Comparison of ENCODE assay signal across 27 mouse cellular contexts in the genomic region with DNA sequence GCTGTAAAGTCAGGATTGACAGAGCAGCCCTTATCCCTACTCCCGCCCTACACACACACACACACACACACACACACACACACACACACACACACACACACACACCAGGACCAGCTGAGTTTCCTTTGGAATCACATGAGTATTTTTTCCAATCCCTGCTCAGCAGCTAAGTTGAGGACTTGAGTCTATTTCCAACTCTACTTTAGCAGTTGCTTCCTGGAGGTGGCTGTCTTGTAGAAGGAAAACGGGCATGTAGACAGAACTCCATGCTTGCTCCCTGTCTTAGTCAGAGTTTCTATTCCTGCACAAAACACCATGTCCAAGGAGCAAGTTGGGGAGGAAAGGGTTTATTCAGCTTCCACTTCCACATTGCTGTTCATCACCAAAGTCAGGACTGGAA. TPM values are rescaled to one million over a fixed set of nuclear protein-coding genes. Genes with fewer than 3 reads are reported as not detected.
DNase-seq lines count a peak whose midpoint lies in the region; ATAC-seq and TF ChIP-seq lines count a peak whose summit lies in the region.
"Had no signal": no experiment of that assay in that cellular context is flagged by ENCODE, and none has a peak within 500 bp of the region (broad histone marks: within the 10 kb centered on the region; RNA-seq: fewer than 3 reads in every experiment).

No protein-coding gene starts in this region.

- H3K27me3 ChIP-seq in hindbrain, embryonic 14.5 days (ENCODE audit: control insufficient read depth, insufficient read depth, low read length): no peaks in the 10 kb centered on the region
- no peaks in the 10 kb centered on the region for H3K27me3 ChIP-seq in hindbrain, embryonic 13.5 days
- H3K27me3 ChIP-seq in midbrain, postnatal 0 days (ENCODE audit: insufficient read depth, low read length): no peaks in the 10 kb centered on the region
- H3K27me3 ChIP-seq in midbrain, embryonic 11.5 days (ENCODE audit: control insufficient read depth, insufficient read depth, low read length): no peaks in the 10 kb centered on the region
- no peaks in the 10 kb centered on the region for H3K27me3 ChIP-seq in kidney, embryonic 15.5 days
- H3K27me3 ChIP-seq: embryonic facial prominence, embryonic 13.5 days; embryonic facial prominence, embryonic 15.5 days; forebrain, embryonic 12.5 days; Patski had no signal

- ATAC-seq in hindbrain, embryonic 14.5 days (ENCODE audit: low FRiP score): no peak
- ATAC-seq in hindbrain, embryonic 13.5 days (ENCODE audit: low FRiP score): no peak
- no peak for ATAC-seq in midbrain, postnatal 0 days (ENCODE audit: low FRiP score)
- ATAC-seq in midbrain, embryonic 11.5 days (ENCODE audit: low FRiP score): no peak
- no peak for ATAC-seq in kidney, embryonic 15.5 days (replicated peaks; ENCODE audit: low FRiP score)
- ATAC-seq: activated CD4-positive, CD25-positive, alpha-beta regulatory T cell, adult 4 months; forebrain, embryonic 14.5 days; forebrain, embryonic 16.5 days; Patski had no signal

- 94% methylated on average over 2 of the region's 2 CpGs for WGBS in hindbrain, embryonic 14.5 days
- WGBS in hindbrain, embryonic 13.5 days: 90% methylated on average over 2 of the region's 2 CpGs
- 88% methylated on average over 2 of the region's 2 CpGs for WGBS in midbrain, postnatal 0 days
- 84% methylated on average over 2 of the region's 2 CpGs for WGBS in midbrain, embryonic 11.5 days
- 83% methylated on average over 2 of the region's 2 CpGs for WGBS in kidney, embryonic 15.5 days

- peaks cover 12% of the 10 kb centered on the region; the same call in 1 of the 2 replicates for H3K4me1 ChIP-seq in hindbrain, embryonic 14.5 days (replicated peaks; ENCODE audit: control insufficient read depth, insufficient read depth, low read length)
- H3K4me1 ChIP-seq in hindbrain, embryonic 13.5 days (replicated peaks): peaks cover 9% of the 10 kb centered on the region
- no peaks in the 10 kb centered on the region; the same call in 1 of the 2 replicates for H3K4me1 ChIP-seq in midbrain, postnatal 0 days (ENCODE audit: insufficient read depth, low read length)
- no peaks in the 10 kb centered on the region; the same call in 1 of the 2 replicates for H3K4me1 ChIP-seq in midbrain, embryonic 11.5 days (ENCODE audit: control insufficient read depth, insufficient read depth, low read length)
- peaks cover 45% of the 10 kb centered on the region for H3K4me1 ChIP-seq in kidney, embryonic 15.5 days
- H3K4me1 ChIP-seq: forebrain, embryonic 10.5 days; forebrain, embryonic 12.5 days had no signal

- H3K4me2 ChIP-seq in hindbrain, embryonic 14.5 days (replicated peaks): no peak overlapping the region
- H3K4me2 ChIP-seq in hindbrain, embryonic 13.5 days: no peak overlapping the region
- no peak overlapping the region for H3K4me2 ChIP-seq in midbrain, postnatal 0 days (ENCODE audit: low read depth, low read length, poor library complexity, severe bottlenecking)
- no peak overlapping the region for H3K4me2 ChIP-seq in midbrain, embryonic 11.5 days
- H3K4me2 ChIP-seq in kidney, embryonic 15.5 days: no peak overlapping the region
- H3K4me2 ChIP-seq: embryonic facial prominence, embryonic 13.5 days; embryonic facial prominence, embryonic 15.5 days; forebrain, embryonic 12.5 days had no signal

- H3K27ac ChIP-seq in hindbrain, embryonic 14.5 days: peak overlapping the region; percentile 52; the same call in 1 of the 2 replicates
- H3K27ac ChIP-seq in hindbrain, embryonic 13.5 days: no peak overlapping the region
- H3K27ac ChIP-seq in midbrain, postnatal 0 days (ENCODE audit: low read depth, low read length): 0 out of 2 replicates have a peak overlapping the region, but pooled peaks have one; percentile 43
- H3K27ac ChIP-seq in midbrain, embryonic 11.5 days (ENCODE audit: low read depth, low read length): no peak overlapping the region
- H3K27ac ChIP-seq in kidney, embryonic 15.5 days: no peak overlapping the region
- H3K27ac ChIP-seq: embryonic facial prominence, embryonic 13.5 days; embryonic facial prominence, embryonic 15.5 days; forebrain, embryonic 10.5 days had no signal

- no peaks in the 10 kb centered on the region for H3K9me3 ChIP-seq in hindbrain, embryonic 14.5 days (ENCODE audit: control insufficient read depth, low read length)
- H3K9me3 ChIP-seq in hindbrain, embryonic 13.5 days: no peaks in the 10 kb centered on the region
- no peaks in the 10 kb centered on the region for H3K9me3 ChIP-seq in midbrain, postnatal 0 days (ENCODE audit: low read length)
- no peaks in the 10 kb centered on the region for H3K9me3 ChIP-seq in midbrain, embryonic 11.5 days (ENCODE audit: control insufficient read depth, low read length)
- H3K9me3 ChIP-seq in kidney, embryonic 15.5 days (replicated peaks): no peaks in the 10 kb centered on the region
- H3K9me3 ChIP-seq: embryonic facial prominence, embryonic 13.5 days; embryonic facial prominence, embryonic 15.5 days; forebrain, embryonic 10.5 days; forebrain, embryonic 12.5 days had no signal

- no peak for TF ChIP-seq CTCF in midbrain, postnatal 0 days (IDR thresholded peaks at IDR 0.05)

- H3K36me3 ChIP-seq in hindbrain, embryonic 14.5 days (replicated peaks; ENCODE audit: control insufficient read depth, insufficient read depth): no peaks in the 10 kb centered on the region
- no peaks in the 10 kb centered on the region for H3K36me3 ChIP-seq in hindbrain, embryonic 13.5 days
- peaks cover 11% of the 10 kb centered on the region; the same call in 1 of the 2 replicates for H3K36me3 ChIP-seq in midbrain, postnatal 0 days (ENCODE audit: insufficient read depth, low read length)
- H3K36me3 ChIP-seq in midbrain, embryonic 11.5 days (ENCODE audit: control insufficient read depth, insufficient read depth, low read length): no peaks in the 10 kb centered on the region
- H3K36me3 ChIP-seq in kidney, embryonic 15.5 days: peaks cover 29% of the 10 kb centered on the region

- H3K9ac ChIP-seq in hindbrain, embryonic 14.5 days: no peak overlapping the region
- no peak overlapping the region for H3K9ac ChIP-seq in hindbrain, embryonic 13.5 days
- H3K9ac ChIP-seq in midbrain, postnatal 0 days (replicated peaks; ENCODE audit: low read length, poor library complexity, severe bottlenecking): no peak overlapping the region
- no peak overlapping the region for H3K9ac ChIP-seq in midbrain, embryonic 11.5 days (ENCODE audit: low read length)
- no peak overlapping the region for H3K9ac ChIP-seq in kidney, embryonic 15.5 days
- H3K9ac ChIP-seq: embryonic facial prominence, embryonic 13.5 days; embryonic facial prominence, embryonic 15.5 days; forebrain, embryonic 12.5 days had no signal

- H3K4me3 ChIP-seq in hindbrain, embryonic 14.5 days (replicated peaks; ENCODE audit: low read length): no peak overlapping the region
- no peak overlapping the region for H3K4me3 ChIP-seq in hindbrain, embryonic 13.5 days
- no peak overlapping the region for H3K4me3 ChIP-seq in midbrain, postnatal 0 days (ENCODE audit: low read depth, low read length)
- no peak overlapping the region for H3K4me3 ChIP-seq in midbrain, embryonic 11.5 days (ENCODE audit: low read depth, low read length)
- H3K4me3 ChIP-seq in kidney, embryonic 15.5 days (replicated peaks): no peak overlapping the region
- H3K4me3 ChIP-seq: embryonic facial prominence, embryonic 13.5 days; embryonic facial prominence, embryonic 15.5 days; erythroblast, embryonic 14.5 days; forebrain, embryonic 10.5 days; forebrain, embryonic 12.5 days had no signal

- no peak for DNase-seq in hindbrain, embryonic 14.5 days (ENCODE audit: low spot score)
- DNase-seq in midbrain, postnatal 0 days (ENCODE audit: low spot score): no peak
- DNase-seq in midbrain, embryonic 11.5 days (ENCODE audit: low spot score, missing footprints): no peak
- DNase-seq in telencephalon, adult 2 months (ENCODE audit: low read depth, low spot score): peak; percentile 56
- DNase-seq: adrenal gland, adult 8-10 months; adrenal gland, postnatal 14 days; adrenal gland, postnatal 36 days; cerebellum, adult 11 months; embryo, embryonic 11 days had no signal

RNA-seq across cellular contexts. Expression of a gene that starts 6.1 kb away (rescaled TPM):
- 0.57 and 0.99 TPM in 2 replicates for polyA plus RNA-seq in hindbrain, embryonic 14.5 days (2014; fragmentation: Nextera tagmentation; extraction: Ambion mirVana)
- 0.31 and 0.68 TPM in 2 replicates for polyA plus RNA-seq in hindbrain, embryonic 13.5 days (2015; fragmentation: Nextera tagmentation; extraction: Ambion mirVana)
- 1.4 and 3.0 TPM in 2 replicates for total RNA-seq in midbrain, postnatal 0 days (2014; rRNA removed)
- 2.2 and 3.1 TPM in 2 replicates for polyA plus RNA-seq in midbrain, postnatal 0 days (2015; fragmentation: Nextera tagmentation; extraction: Ambion mirVana)
- 0.18 TPM in 1 of 2 replicates, not detected in the other for polyA plus RNA-seq in midbrain, embryonic 11.5 days (2014; fragmentation: Nextera tagmentation; extraction: Ambion mirVana)
- 1.1 and 1.2 TPM in 2 replicates for polyA plus RNA-seq in kidney, embryonic 15.5 days (2015; fragmentation: Nextera tagmentation; extraction: Ambion mirVana)
- total RNA-seq: common myeloid progenitor, adult 5-6 weeks; MEL had no signal
- polyA plus RNA-seq: activated CD4-positive, CD25-positive, alpha-beta regulatory T cell, adult 4 months; C2C12; erythroblast, embryonic 14.5 days had no signal

RNA-seq across cellular contexts. Expression of a gene that starts 17.5 kb away (rescaled TPM):
- not detected in 2 replicates for polyA plus RNA-seq in hindbrain, embryonic 14.5 days (2014; fragmentation: Nextera tagmentation; extraction: Ambion mirVana)
- not detected in 2 replicates for polyA plus RNA-seq in hindbrain, embryonic 13.5 days (2015; fragmentation: Nextera tagmentation; extraction: Ambion mirVana)
- total RNA-seq in midbrain, postnatal 0 days (2014; rRNA removed): not detected in 2 replicates
- not detected in 2 replicates for polyA plus RNA-seq in midbrain, postnatal 0 days (2015; fragmentation: Nextera tagmentation; extraction: Ambion mirVana)
- not detected in 2 replicates for polyA plus RNA-seq in midbrain, embryonic 11.5 days (2014; fragmentation: Nextera tagmentation; extraction: Ambion mirVana)
- not detected in 2 replicates for polyA plus RNA-seq in kidney, embryonic 15.5 days (2015; fragmentation: Nextera tagmentation; extraction: Ambion mirVana)
- total RNA-seq: adrenal gland, adult 18-20 months; adrenal gland, adult 8-10 months; adrenal gland, postnatal 14 days; adrenal gland, postnatal 36 days; common myeloid progenitor, adult 5-6 weeks; ES-E14; MEL had no signal
- polyA plus RNA-seq: activated CD4-positive, CD25-positive, alpha-beta regulatory T cell, adult 4 months; brain, embryonic 14.5 days; C2C12; embryonic facial prominence, embryonic 11.5 days; embryonic facial prominence, embryonic 13.5 days; embryonic facial prominence, embryonic 15.5 days; erythroblast, embryonic 14.5 days; forebrain, embryonic 10.5 days; forebrain, embryonic 12.5 days; forebrain, embryonic 14.5 days; forebrain, embryonic 16.5 days; Patski had no signal

Comparison
In these comparisons a context has a peak if more than half of its experiments do, and no peak if none do; other contexts are left out.
1. H3K27ac ChIP-seq: peak in hindbrain, embryonic 14.5 days (single experiment) and midbrain, postnatal 0 days (single experiment); none in hindbrain, embryonic 13.5 days (single experiment), midbrain, embryonic 11.5 days (single experiment) and kidney, embryonic 15.5 days (single experiment).